Mouse (Mus musculus) megakaryocyte, embryonic 14.5 days (primary cell): Measurements from ENCODE around the gene Ifnar2.

ENCODE experiments used
- FLI1 ChIP-seq: IDR thresholded peaks from 2 replicates; pipeline ENCODE4 v1.6.1; 2012; ENCODE audit warnings: low read length, inconsistent platforms, mixed read lengths
- GATA1 ChIP-seq: IDR thresholded peaks from 3 replicates; pipeline ENCODE4 v1.6.1; 2012; ENCODE audit warnings: mixed read lengths, low read length, inconsistent platforms, borderline replicate concordance

GRCm38 (mm10) chr16:91387121-91387486, 14.5 kb downstream of the Ifnar2 start:
- TF ChIP-seq FLI1 (no peak), GATA1 (no peak)
